Mouse (Mus musculus) embryonic facial prominence, embryonic 15.5 days (tissue): ENCODE results near the gene Gm49486. TPM values are rescaled to one million over a fixed set of nuclear protein-coding genes. Genes with fewer than 3 reads are reported as not detected.

ENCODE experiments used
- ATAC-seq: fragments of 200-750 bp; cut with Nextera tagmentation; 2 replicates; pipeline ENCODE4 v1.8.0; 2017; ENCODE audit warnings: low read depth, moderate TSS enrichment; ENCODE audit not compliant: insufficient number of reproducible peaks, low FRiP score, low TSS enrichment
- H3K27ac ChIP-seq: fragments of 300-500 bp; sonication (generic); replicated peaks from 2 replicates; pipeline ENCODE4 v1.5.1; 2015; ENCODE audit warnings: mild to moderate bottlenecking, inconsistent platforms
- H3K27me3 ChIP-seq: fragments of 300-500 bp; sonication (generic); 2 replicates; pipeline ENCODE4 v1.6.1; 2015; ENCODE audit warnings: inconsistent platforms
- H3K36me3 ChIP-seq: fragments of 300-500 bp; sonication (generic); 2 replicates; pipeline ENCODE4 v1.6.1; 2015; ENCODE audit warnings: mild to moderate bottlenecking, inconsistent platforms
- H3K4me1 ChIP-seq: fragments of 300-500 bp; sonication (generic); 2 replicates; pipeline ENCODE4 v1.6.1; 2015; ENCODE audit warnings: inconsistent platforms
- H3K4me2 ChIP-seq: fragments of 300-500 bp; sonication (generic); replicated peaks from 2 replicates; pipeline ENCODE4 v1.6.1; 2015; ENCODE audit warnings: mild to moderate bottlenecking, inconsistent platforms
- H3K4me3 ChIP-seq: fragments of 300-500 bp; sonication (generic); replicated peaks from 2 replicates; pipeline ENCODE4 v1.5.1; 2015; ENCODE audit warnings: mild to moderate bottlenecking, inconsistent platforms
- H3K9ac ChIP-seq: fragments of 300-500 bp; sonication (generic); 2 replicates; pipeline ENCODE4 v1.6.1; 2015; ENCODE audit warnings: inconsistent platforms
- H3K9me3 ChIP-seq: fragments of 300-500 bp; sonication (generic); replicated peaks from 2 replicates; pipeline ENCODE4 v1.6.1; 2016; ENCODE audit warnings: inconsistent platforms
- WGBS: fragments of 180-500 bp; shearing (Covaris S2); methylation state at CpG from one replicate; pipeline ENCODE4 v1.1.7; 2015; 5-methylcytosine and 5-hydroxymethylcytosine counted together
- polyA plus RNA-seq: library from polyadenylated mRNA; unstranded; fragments of >200 nt; fragmentation: Nextera tagmentation; extraction: Ambion mirVana; gene quantifications from 2 replicates; pipeline ENCODE4 v1.2.1, GENCODE M21; 2015

Gm49486 gene
- polyA plus RNA-seq, 1 experiment from 2014 or later: 0.94 TPM

- H3K9ac ChIP-seq: no peak overlapping the region
Observed at GRCm38 (mm10) chr15:79201491-79202150, 27.6 kb upstream of the Gm49486 start.

GRCm38 (mm10) chr15:79202575-79202974, 26.6 kb upstream of the Gm49486 start:
- no peak overlapping the region for H3K9ac ChIP-seq
- 41% methylated on average over 10 of the region's 10 CpGs for WGBS

More at GRCm38 (mm10) chr15:79201491-79202150, 27.6 kb upstream of the Gm49486 start:
- ATAC-seq: peak; percentile 60
- Histone ChIP-seq H3K4me3 (no peak overlapping the region), H3K9me3 (no peaks in the 10 kb centered on the region), H3K36me3 (no peaks in the 10 kb centered on the region), H3K27ac (0 out of 2 replicates have a peak overlapping the region, but pooled peaks have one; percentile 44), H3K27me3 (no peaks in the 10 kb centered on the region), H3K4me1 (peaks cover 20% of the 10 kb centered on the region), H3K4me2 (no peak overlapping the region)
- 4% methylated on average over 13 of the region's 13 CpGs for WGBS

GRCm38 (mm10) chr15:79208211-79208610, 21.0 kb upstream of the Gm49486 start:
- WGBS: 82% methylated on average over 6 of the region's 6 CpGs
- H3K27me3 ChIP-seq: no peaks in the 10 kb centered on the region
- H3K27ac ChIP-seq: no peak overlapping the region
- H3K4me1 ChIP-seq: no peaks in the 10 kb centered on the region
- no peak for ATAC-seq
- H3K4me2 ChIP-seq: no peak overlapping the region
- H3K4me3 ChIP-seq: no peak overlapping the region
- H3K36me3 ChIP-seq: no peaks in the 10 kb centered on the region
- no peak overlapping the region for H3K9ac ChIP-seq
- no peaks in the 10 kb centered on the region for H3K9me3 ChIP-seq

More at GRCm38 (mm10) chr15:79202575-79202974, 26.6 kb upstream of the Gm49486 start:
- Histone ChIP-seq H3K4me2 (no peak overlapping the region), H3K27ac (0 out of 2 replicates have a peak overlapping the region, but pooled peaks have one; percentile 7), H3K9me3 (no peaks in the 10 kb centered on the region), H3K4me1 (peaks cover 20% of the 10 kb centered on the region), H3K36me3 (no peaks in the 10 kb centered on the region), H3K27me3 (no peaks in the 10 kb centered on the region), H3K4me3 (no peak overlapping the region)
- no peak for ATAC-seq

- Histone ChIP-seq H3K27me3 (no peaks in the 10 kb centered on the region), H3K27ac (no peak overlapping the region), H3K4me3 (no peak overlapping the region), H3K9me3 (no peaks in the 10 kb centered on the region), H3K36me3 (no peaks in the 10 kb centered on the region), H3K4me2 (no peak overlapping the region), H3K9ac (no peak overlapping the region), H3K4me1 (no peaks in the 10 kb centered on the region)
- 73% methylated on average over 27 of the region's 27 CpGs for WGBS
- ATAC-seq: no peak
Observed at GRCm38 (mm10) chr15:79208758-79209439, 20.3 kb upstream of the Gm49486 start.

GRCm38 (mm10) chr15:79210357-79210756, 18.8 kb upstream of the Gm49486 start:
- no peaks in the 10 kb centered on the region for H3K9me3 ChIP-seq
- 73% methylated on average over 2 of the region's 2 CpGs for WGBS

GRCm38 (mm10) chr15:79212750-79213446, 16.3 kb upstream of the Gm49486 start:
- 64% methylated on average over 26 of the region's 26 CpGs for WGBS
- Histone ChIP-seq H3K27ac (0 out of 2 replicates have a peak overlapping the region, but pooled peaks have one; percentile 12), H3K4me1 (no peaks in the 10 kb centered on the region)

More at GRCm38 (mm10) chr15:79210357-79210756, 18.8 kb upstream of the Gm49486 start:
- no peaks in the 10 kb centered on the region for H3K27me3 ChIP-seq
- H3K27ac ChIP-seq: no peak overlapping the region
- H3K9ac ChIP-seq: no peak overlapping the region
- H3K36me3 ChIP-seq: no peaks in the 10 kb centered on the region
- ATAC-seq: no peak
- H3K4me3 ChIP-seq: no peak overlapping the region
- no peaks in the 10 kb centered on the region for H3K4me1 ChIP-seq
- H3K4me2 ChIP-seq: no peak overlapping the region

GRCm38 (mm10) chr15:79213591-79213990, 15.6 kb upstream of the Gm49486 start:
- Histone ChIP-seq H3K9ac (no peak overlapping the region), H3K4me2 (no peak overlapping the region), H3K4me3 (no peak overlapping the region), H3K27me3 (no peaks in the 10 kb centered on the region), H3K9me3 (no peaks in the 10 kb centered on the region), H3K4me1 (no peaks in the 10 kb centered on the region), H3K27ac (0 out of 2 replicates have a peak overlapping the region, but pooled peaks have one; percentile 12), H3K36me3 (no peaks in the 10 kb centered on the region)
- 66% methylated on average over 6 of the region's 6 CpGs for WGBS
- ATAC-seq: no peak

More at GRCm38 (mm10) chr15:79212750-79213446, 16.3 kb upstream of the Gm49486 start:
- H3K4me2 ChIP-seq: no peak overlapping the region
- no peaks in the 10 kb centered on the region for H3K36me3 ChIP-seq
- no peak overlapping the region for H3K4me3 ChIP-seq
- no peaks in the 10 kb centered on the region for H3K9me3 ChIP-seq
- H3K27me3 ChIP-seq: no peaks in the 10 kb centered on the region
- no peak overlapping the region for H3K9ac ChIP-seq
- ATAC-seq: peak; percentile 58

- no peak overlapping the region for H3K4me3 ChIP-seq
- WGBS: 81% methylated on average over 3 of the region's 3 CpGs
- no peak overlapping the region for H3K9ac ChIP-seq
- no peaks in the 10 kb centered on the region for H3K9me3 ChIP-seq
- no peaks in the 10 kb centered on the region for H3K36me3 ChIP-seq
- no peak for ATAC-seq
- no peak overlapping the region for H3K27ac ChIP-seq
- H3K4me2 ChIP-seq: no peak overlapping the region
- H3K27me3 ChIP-seq: no peaks in the 10 kb centered on the region
- no peaks in the 10 kb centered on the region for H3K4me1 ChIP-seq
Observed at GRCm38 (mm10) chr15:79216191-79216590, 13.0 kb upstream of the Gm49486 start.

GRCm38 (mm10) chr15:79219572-79219971, 9.6 kb upstream of the Gm49486 start:
- H3K4me2 ChIP-seq: no peak overlapping the region
- no peaks in the 10 kb centered on the region for H3K36me3 ChIP-seq
- H3K4me3 ChIP-seq: no peak overlapping the region
- no peak for ATAC-seq
- no peaks in the 10 kb centered on the region for H3K9me3 ChIP-seq
- H3K4me1 ChIP-seq: 0 out of 2 replicates have a peak, but pooled peaks cover 2% of the 10 kb centered on the region
- H3K9ac ChIP-seq: no peak overlapping the region
- H3K27ac ChIP-seq: no peak overlapping the region
- H3K27me3 ChIP-seq: no peaks in the 10 kb centered on the region
- WGBS: 0% methylated on average over 1 of the region's 1 CpGs

- no peaks in the 10 kb centered on the region for H3K9me3 ChIP-seq
- WGBS: 2% methylated on average over 5 of the region's 5 CpGs
- ATAC-seq: 0 out of 2 replicates have a peak, but pooled peaks have one; percentile 16
Observed at GRCm38 (mm10) chr15:79223641-79224040, 5.5 kb upstream of the Gm49486 start.

GRCm38 (mm10) chr15:79224685-79225084, 4.5 kb upstream of the Gm49486 start:
- Histone ChIP-seq H3K9me3 (no peaks in the 10 kb centered on the region), H3K9ac (no peak overlapping the region), H3K4me1 (peaks cover 10% of the 10 kb centered on the region), H3K4me2 (no peak overlapping the region), H3K4me3 (no peak overlapping the region), H3K27ac (no peak overlapping the region), H3K36me3 (no peaks in the 10 kb centered on the region), H3K27me3 (no peaks in the 10 kb centered on the region)
- whole genome bisulfite sequencing: 8% methylated on average over 5 of the region's 5 CpGs
- no peak for ATAC-seq

More at GRCm38 (mm10) chr15:79223641-79224040, 5.5 kb upstream of the Gm49486 start:
- Histone ChIP-seq H3K36me3 (no peaks in the 10 kb centered on the region), H3K9ac (no peak overlapping the region), H3K4me1 (peaks cover 7% of the 10 kb centered on the region; the same call in 1 of the 2 replicates), H3K27me3 (no peaks in the 10 kb centered on the region), H3K4me3 (no peak overlapping the region), H3K27ac (no peak overlapping the region), H3K4me2 (no peak overlapping the region)
